Mouse (Mus musculus): ENCODE data around the gene Pin1. TPM values are rescaled to one million over a fixed set of nuclear protein-coding genes. Genes with fewer than 3 reads are reported as not detected.

Pin1 gene
- polyA plus RNA-seq, 1 experiment from 2014 or later, result 19.4 TPM

DNA sequence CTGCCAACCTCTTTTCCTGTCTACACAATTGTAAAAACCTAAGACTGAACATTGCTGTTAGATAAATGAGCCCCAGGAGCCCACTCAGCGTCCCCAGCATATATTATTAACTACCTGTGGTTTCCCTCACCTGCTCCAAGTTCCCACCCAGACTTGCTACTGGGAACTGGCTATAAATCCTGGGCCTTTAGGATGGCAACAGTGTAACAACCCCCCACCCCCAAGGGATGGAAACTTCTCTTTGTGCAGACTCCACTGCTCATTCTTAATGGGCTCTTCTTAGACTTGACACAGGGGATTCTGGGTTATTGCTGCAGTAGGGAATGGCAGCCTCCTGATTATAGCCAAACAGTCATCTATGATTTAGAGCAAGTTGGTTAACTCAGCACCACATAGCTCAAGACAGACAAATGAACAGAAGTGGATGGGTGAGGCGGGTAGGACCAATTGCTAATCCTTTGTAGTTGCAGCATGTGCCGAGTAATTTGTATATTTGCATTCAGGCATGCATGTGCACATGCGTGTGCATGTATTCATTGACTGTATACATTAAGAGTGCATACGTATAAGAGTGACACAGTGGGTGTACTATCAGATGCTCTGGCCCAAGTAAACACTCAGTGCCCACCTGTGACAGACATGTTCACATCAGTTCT, 13.2 kb downstream of the Pin1 start:
- Histone ChIP-seq H3K27ac (ENCODE audit: low read length) (no peak overlapping the region), H3K4me2 (ENCODE audit: low read depth, low read length) (no peak overlapping the region), H3K36me3 (ENCODE audit: control insufficient read depth, insufficient read depth) (peaks cover 13% of the 10 kb centered on the region), H3K4me1 (ENCODE audit: control insufficient read depth, low read depth, low read length) (peaks cover 5% of the 10 kb centered on the region), H3K9ac (ENCODE audit: low read depth, low read length) (no peak overlapping the region), H3K27me3 (ENCODE audit: control insufficient read depth, insufficient read depth, low read depth, low read length) (no peaks in the 10 kb centered on the region), H3K4me3 (ENCODE audit: low read depth, low read length) (no peak overlapping the region), H3K9me3 (replicated peaks; ENCODE audit: control insufficient read depth, low read length) (no peaks in the 10 kb centered on the region)
- 73% methylated on average over 5 of the region's 5 CpGs for WGBS (ENCODE audit: insufficient replicate concordance)
- no peak for ATAC-seq (ENCODE audit: low read depth)

DNA sequence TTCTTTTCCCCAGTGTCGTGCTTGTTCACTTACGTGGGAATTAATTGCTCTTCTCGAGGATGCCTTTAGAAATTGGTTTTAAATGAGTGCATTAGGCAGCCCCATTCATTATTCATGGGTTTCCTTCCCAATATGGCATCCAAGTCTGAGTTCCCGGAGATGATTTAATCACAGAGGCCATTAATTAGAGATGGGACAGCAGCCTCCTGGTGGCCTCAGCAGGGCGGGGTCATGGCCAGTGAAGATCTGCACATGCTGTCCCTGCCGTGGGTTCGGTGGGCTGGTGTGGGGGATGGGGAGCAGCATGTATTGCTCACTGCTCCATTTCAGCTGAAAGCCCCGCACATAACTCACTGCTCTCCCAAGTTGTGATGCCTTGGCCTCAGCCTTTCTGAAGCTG, 14.0 kb downstream of the Pin1 start:
- no peak overlapping the region for H3K4me3 ChIP-seq (ENCODE audit: low read depth, low read length)
- peaks cover 13% of the 10 kb centered on the region for H3K36me3 ChIP-seq (ENCODE audit: control insufficient read depth, insufficient read depth)
- no peaks in the 10 kb centered on the region for H3K27me3 ChIP-seq (ENCODE audit: control insufficient read depth, insufficient read depth, low read depth, low read length)
- H3K9ac ChIP-seq (ENCODE audit: low read depth, low read length), result no peak overlapping the region
- no peak overlapping the region for H3K27ac ChIP-seq (ENCODE audit: low read length)
- no peak for ATAC-seq (ENCODE audit: low read depth)
- H3K4me2 ChIP-seq (ENCODE audit: low read depth, low read length), result no peak overlapping the region
- 35% methylated on average over 8 of the region's 8 CpGs for WGBS (ENCODE audit: insufficient replicate concordance)
- no peaks in the 10 kb centered on the region for H3K9me3 ChIP-seq (replicated peaks; ENCODE audit: control insufficient read depth, low read length)
- peaks cover 5% of the 10 kb centered on the region for H3K4me1 ChIP-seq (ENCODE audit: control insufficient read depth, low read depth, low read length)

DNA sequence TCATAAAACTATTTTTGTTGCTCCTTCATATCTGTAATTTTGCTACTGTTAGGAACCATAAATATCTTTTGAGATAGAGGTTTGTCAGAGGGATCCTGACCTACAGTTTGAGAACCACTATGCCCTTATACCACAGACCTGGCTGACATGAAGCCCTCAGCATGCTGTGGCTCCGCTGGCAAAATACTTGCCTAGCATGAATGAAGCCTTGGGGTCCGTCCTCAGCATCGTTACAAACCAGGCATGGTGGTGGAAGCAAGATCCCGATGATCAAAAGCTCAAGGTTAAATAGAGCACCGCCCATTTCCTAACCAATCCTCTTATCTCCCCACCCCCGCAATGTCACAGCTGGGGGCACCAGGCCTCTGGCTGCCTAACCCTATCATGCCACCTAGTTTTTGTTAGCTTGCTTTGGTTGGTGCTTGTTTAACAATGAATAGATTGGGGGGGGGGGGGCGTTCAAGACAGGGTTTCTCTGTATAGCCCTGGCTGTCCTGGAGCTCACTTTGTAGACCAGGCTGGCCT, 14.7 kb downstream of the Pin1 start:
- H3K4me1 ChIP-seq (ENCODE audit: control insufficient read depth, low read depth, low read length), result peaks cover 5% of the 10 kb centered on the region
- H3K4me2 ChIP-seq (ENCODE audit: low read depth, low read length), result no peak overlapping the region; the same call in 1 of the 2 replicates
- WGBS (ENCODE audit: insufficient replicate concordance), result 5% methylated on average over 7 of the region's 7 CpGs
- no peak overlapping the region for H3K9ac ChIP-seq (ENCODE audit: low read depth, low read length)
- H3K27me3 ChIP-seq (ENCODE audit: control insufficient read depth, insufficient read depth, low read depth, low read length), result no peaks in the 10 kb centered on the region
- no peak overlapping the region for H3K27ac ChIP-seq (ENCODE audit: low read length)
- H3K36me3 ChIP-seq (ENCODE audit: control insufficient read depth, insufficient read depth), result peaks cover 13% of the 10 kb centered on the region
- H3K9me3 ChIP-seq (replicated peaks; ENCODE audit: control insufficient read depth, low read length), result no peaks in the 10 kb centered on the region
- ATAC-seq (ENCODE audit: low read depth), result 0 out of 2 replicates have a peak, but pooled peaks have one; percentile 22
- H3K4me3 ChIP-seq (ENCODE audit: low read depth, low read length), result no peak overlapping the region

DNA sequence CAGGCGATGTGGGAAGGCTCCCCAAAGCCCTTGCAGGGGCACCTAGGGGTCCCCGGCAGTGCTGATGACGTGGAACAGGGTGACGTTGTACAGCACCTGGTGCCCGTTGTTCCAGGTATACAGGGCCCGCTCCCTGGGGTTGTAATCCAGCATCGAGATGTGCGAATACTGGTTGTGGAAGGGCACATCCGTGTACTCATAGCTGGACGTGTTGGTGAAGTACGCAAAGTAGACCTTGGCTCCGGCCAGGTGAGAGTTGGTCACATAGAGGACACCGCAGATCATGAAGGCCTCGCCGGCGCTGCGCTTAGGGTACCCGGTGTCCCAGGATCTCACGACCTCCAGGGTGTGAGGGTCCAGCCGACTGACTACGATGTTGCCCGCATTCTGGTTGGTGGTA, 16.2 kb downstream of the Pin1 start:
- Histone ChIP-seq H3K36me3 (ENCODE audit: control insufficient read depth, insufficient read depth) (peaks cover 3% of the 10 kb centered on the region), H3K27ac (ENCODE audit: low read length) (no peak overlapping the region), H3K9ac (ENCODE audit: low read depth, low read length) (no peak overlapping the region), H3K9me3 (replicated peaks; ENCODE audit: control insufficient read depth, low read length) (no peaks in the 10 kb centered on the region), H3K4me2 (ENCODE audit: low read depth, low read length) (no peak overlapping the region), H3K27me3 (ENCODE audit: control insufficient read depth, insufficient read depth, low read depth, low read length) (no peaks in the 10 kb centered on the region), H3K4me3 (ENCODE audit: low read depth, low read length) (no peak overlapping the region), H3K4me1 (ENCODE audit: control insufficient read depth, low read depth, low read length) (peaks cover 5% of the 10 kb centered on the region)
- ATAC-seq (ENCODE audit: low read depth), result no peak
- WGBS (ENCODE audit: insufficient replicate concordance), result 88% methylated on average over 22 of the region's 22 CpGs

DNA sequence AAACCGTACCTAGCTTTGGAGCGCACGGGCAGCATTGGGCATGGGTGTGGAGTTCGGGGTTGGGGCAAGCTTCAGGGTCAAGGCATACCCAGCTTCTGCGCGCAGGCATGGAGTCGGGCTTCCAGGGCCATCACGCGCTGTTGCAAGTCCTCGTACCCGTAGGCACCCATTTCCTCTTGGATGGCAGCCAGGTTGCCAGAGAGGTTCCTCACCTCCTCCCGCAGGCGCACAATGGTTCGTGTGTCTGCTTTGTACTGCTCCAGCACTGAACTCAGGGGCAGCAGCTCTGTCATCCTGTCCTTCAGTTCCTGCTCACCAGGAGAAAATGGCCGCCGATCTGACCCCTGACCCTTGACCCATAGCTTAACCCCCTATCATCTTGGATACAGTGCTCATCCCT, 20.2 kb downstream of the Pin1 start:
- H3K36me3 ChIP-seq (ENCODE audit: control insufficient read depth, insufficient read depth), result no peaks in the 10 kb centered on the region
- no peak overlapping the region for H3K9ac ChIP-seq (ENCODE audit: low read depth, low read length)
- ATAC-seq (ENCODE audit: low read depth), result no peak
- H3K27ac ChIP-seq (ENCODE audit: low read length), result no peak overlapping the region
- H3K4me2 ChIP-seq (ENCODE audit: low read depth, low read length), result no peak overlapping the region
- H3K27me3 ChIP-seq (ENCODE audit: control insufficient read depth, insufficient read depth, low read depth, low read length), result no peaks in the 10 kb centered on the region
- no peak overlapping the region for H3K4me3 ChIP-seq (ENCODE audit: low read depth, low read length)
- WGBS (ENCODE audit: insufficient replicate concordance), result 68% methylated on average over 16 of the region's 16 CpGs
- no peaks in the 10 kb centered on the region for H3K9me3 ChIP-seq (replicated peaks; ENCODE audit: control insufficient read depth, low read length)
- no peaks in the 10 kb centered on the region; the same call in 1 of the 2 replicates for H3K4me1 ChIP-seq (ENCODE audit: control insufficient read depth, low read depth, low read length)

DNA sequence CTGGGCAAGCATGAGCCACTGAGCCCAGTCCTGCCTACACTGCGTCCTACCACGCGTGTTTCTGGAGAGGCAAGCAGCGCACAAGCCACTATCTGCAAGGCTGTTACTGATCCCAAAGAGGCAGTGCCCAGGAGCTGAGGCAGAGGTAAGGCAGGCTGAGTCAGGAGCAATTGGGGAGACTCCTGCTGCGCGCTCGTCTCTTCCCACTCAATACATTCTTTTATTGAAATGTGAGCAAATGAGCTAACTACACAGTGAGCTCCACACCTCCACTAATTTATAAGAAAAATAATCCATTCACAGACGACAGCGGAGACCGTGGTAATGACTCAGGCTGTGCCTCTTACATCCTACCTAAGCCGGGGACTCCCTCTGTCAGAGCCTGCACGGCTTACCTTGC, 26.0 kb downstream of the Pin1 start:
- no peak overlapping the region for H3K4me2 ChIP-seq (ENCODE audit: low read depth, low read length)
- H3K27ac ChIP-seq (ENCODE audit: low read length), result no peak overlapping the region
- H3K36me3 ChIP-seq (ENCODE audit: control insufficient read depth, insufficient read depth), result no peaks in the 10 kb centered on the region
- H3K27me3 ChIP-seq (ENCODE audit: control insufficient read depth, insufficient read depth, low read depth, low read length), result no peaks in the 10 kb centered on the region
- H3K4me1 ChIP-seq (ENCODE audit: control insufficient read depth, low read depth, low read length), result no peaks in the 10 kb centered on the region
- no peaks in the 10 kb centered on the region for H3K9me3 ChIP-seq (replicated peaks; ENCODE audit: control insufficient read depth, low read length)
- ATAC-seq (ENCODE audit: low read depth), result no peak
- no peak overlapping the region for H3K9ac ChIP-seq (ENCODE audit: low read depth, low read length)
- WGBS (ENCODE audit: insufficient replicate concordance), result 72% methylated on average over 12 of the region's 12 CpGs
- no peak overlapping the region for H3K4me3 ChIP-seq (ENCODE audit: low read depth, low read length)

DNA sequence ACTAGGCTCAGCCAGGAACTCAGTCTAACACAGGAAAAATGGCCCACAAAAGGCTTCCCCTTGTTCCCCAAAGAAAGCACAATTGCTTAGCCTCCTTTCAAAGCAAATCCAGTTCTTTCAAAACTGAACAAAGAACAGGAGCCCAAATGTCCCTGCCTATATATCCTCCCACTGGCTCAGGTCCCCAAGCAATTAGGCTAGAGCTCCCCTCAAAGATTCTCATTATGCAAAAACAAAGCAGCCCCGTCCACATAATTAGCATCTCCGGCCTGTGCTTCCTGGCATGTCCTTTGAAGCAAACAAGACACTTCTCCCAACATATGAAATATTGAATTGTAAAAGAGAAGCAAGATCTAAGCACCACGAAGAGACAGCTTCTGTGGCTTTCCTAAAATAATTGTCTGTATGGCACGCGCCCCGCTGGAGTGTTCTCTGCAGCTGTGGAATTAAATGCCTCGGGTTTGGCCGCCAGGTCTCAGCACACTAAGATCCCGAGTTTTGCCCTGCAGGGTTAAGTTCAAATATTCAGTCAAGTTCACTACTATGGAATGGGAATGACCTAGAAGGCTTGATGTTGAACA, 28.6 kb downstream of the Pin1 start:
- Histone ChIP-seq H3K4me1 (ENCODE audit: control insufficient read depth, low read depth, low read length) (no peaks in the 10 kb centered on the region), H3K36me3 (ENCODE audit: control insufficient read depth, insufficient read depth) (no peaks in the 10 kb centered on the region), H3K4me3 (ENCODE audit: low read depth, low read length) (no peak overlapping the region), H3K4me2 (ENCODE audit: low read depth, low read length) (no peak overlapping the region), H3K27me3 (ENCODE audit: control insufficient read depth, insufficient read depth, low read depth, low read length) (no peaks in the 10 kb centered on the region), H3K9me3 (replicated peaks; ENCODE audit: control insufficient read depth, low read length) (no peaks in the 10 kb centered on the region), H3K27ac (ENCODE audit: low read length) (no peak overlapping the region), H3K9ac (ENCODE audit: low read depth, low read length) (no peak overlapping the region)
- ATAC-seq (ENCODE audit: low read depth), result no peak
- WGBS (ENCODE audit: insufficient replicate concordance), result 66% methylated on average over 9 of the region's 9 CpGs

DNA sequence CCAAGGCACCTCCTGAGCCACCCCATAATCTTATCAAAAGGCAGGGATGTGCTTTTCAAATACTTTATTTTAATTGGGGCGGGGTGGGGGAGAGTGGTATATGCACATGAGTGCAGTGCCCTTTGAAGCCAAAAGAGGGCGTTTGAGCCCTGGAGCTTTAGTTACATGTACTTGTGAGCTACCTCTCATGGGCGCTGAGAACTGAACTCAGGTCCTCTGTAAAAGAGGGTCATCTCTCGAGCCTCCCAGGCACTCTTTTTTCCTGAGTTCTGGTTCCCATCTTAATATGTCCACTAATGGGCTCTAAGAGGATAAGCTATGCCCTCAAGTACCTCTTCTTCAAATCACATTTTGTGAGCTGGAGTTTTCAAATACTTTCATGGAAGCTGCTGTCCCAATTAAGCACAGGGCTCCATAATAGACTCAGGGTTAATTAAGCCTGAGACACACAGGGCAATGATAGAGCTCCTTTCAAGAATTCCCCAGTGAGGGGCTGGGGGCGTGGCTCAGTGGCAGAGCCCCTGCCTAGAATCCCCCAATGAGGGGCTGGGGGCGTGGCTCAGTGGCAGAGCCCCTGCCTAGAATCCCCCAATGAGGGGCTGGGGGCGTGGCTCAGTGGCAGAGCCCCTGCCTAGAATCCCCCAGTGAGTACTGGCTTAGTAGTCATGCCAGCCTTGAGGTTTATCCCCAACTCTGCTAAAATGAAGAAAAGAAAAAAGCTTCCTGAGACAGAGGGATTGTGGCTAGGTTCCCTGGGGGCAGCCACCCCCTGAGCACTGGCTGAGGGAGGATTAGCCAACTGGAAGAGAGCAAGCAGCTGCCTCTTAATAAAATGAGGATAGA, 29.9 kb downstream of the Pin1 start:
- WGBS (ENCODE audit: insufficient replicate concordance), result 42% methylated on average over 6 of the region's 7 CpGs
- Histone ChIP-seq H3K36me3 (ENCODE audit: control insufficient read depth, insufficient read depth) (no peaks in the 10 kb centered on the region), H3K4me1 (ENCODE audit: control insufficient read depth, low read depth, low read length) (no peaks in the 10 kb centered on the region), H3K9ac (ENCODE audit: low read depth, low read length) (no peak overlapping the region), H3K4me2 (ENCODE audit: low read depth, low read length) (no peak overlapping the region), H3K27me3 (ENCODE audit: control insufficient read depth, insufficient read depth, low read depth, low read length) (no peaks in the 10 kb centered on the region), H3K27ac (ENCODE audit: low read length) (no peak overlapping the region), H3K4me3 (ENCODE audit: low read depth, low read length) (no peak overlapping the region), H3K9me3 (replicated peaks; ENCODE audit: control insufficient read depth, low read length) (no peaks in the 10 kb centered on the region)
- ATAC-seq (ENCODE audit: low read depth), result no peak

DNA sequence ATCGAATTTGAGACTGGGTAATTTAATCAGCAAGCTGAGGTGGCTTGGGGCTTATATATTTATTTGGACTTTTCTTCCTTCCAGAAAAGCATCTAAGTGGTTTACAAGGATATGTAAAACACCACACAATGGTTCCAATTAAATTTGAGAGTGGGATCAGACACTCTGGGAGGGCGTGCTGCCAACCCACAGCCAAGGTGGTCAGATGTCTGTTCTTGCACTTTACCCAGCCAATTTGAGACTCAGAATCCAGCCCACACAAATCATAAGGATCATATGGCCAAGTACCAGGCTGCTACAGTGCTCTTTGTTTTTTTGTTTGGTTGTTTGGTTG, 30.5 kb downstream of the Pin1 start:
- no peak for ATAC-seq (ENCODE audit: low read depth)
- 47% methylated on average over 2 of the region's 2 CpGs for WGBS (ENCODE audit: insufficient replicate concordance)

More for the DNA sequence above, 30.5 kb downstream of the Pin1 start:
- H3K4me3 ChIP-seq (ENCODE audit: low read depth, low read length), result no peak overlapping the region
- H3K4me1 ChIP-seq (ENCODE audit: control insufficient read depth, low read depth, low read length), result no peaks in the 10 kb centered on the region
- H3K27me3 ChIP-seq (ENCODE audit: control insufficient read depth, insufficient read depth, low read depth, low read length), result no peaks in the 10 kb centered on the region
- no peak overlapping the region for H3K27ac ChIP-seq (ENCODE audit: low read length)
- no peak overlapping the region for H3K4me2 ChIP-seq (ENCODE audit: low read depth, low read length)
- H3K36me3 ChIP-seq (ENCODE audit: control insufficient read depth, insufficient read depth), result no peaks in the 10 kb centered on the region
- no peak overlapping the region for H3K9ac ChIP-seq (ENCODE audit: low read depth, low read length)
- H3K9me3 ChIP-seq (replicated peaks; ENCODE audit: control insufficient read depth, low read length), result no peaks in the 10 kb centered on the region

Data from liver, embryonic 16.5 days (tissue).